Mouse (Mus musculus): Measurements from ENCODE around the gene Rnf207.

- TF ChIP-seq EP300 (IDR thresholded peaks at IDR 0.05; ENCODE audit: low read depth) (no peak), CTCF (IDR thresholded peaks at IDR 0.05; ENCODE audit: low read depth) (no peak)
Observed at GRCm38 (mm10) chr4:152307542-152307941, 11.3 kb downstream of the Rnf207 start.

All from liver, embryonic 14.5 days (tissue).